Mouse (Mus musculus): ENCODE measurements around the gene Urb2. TPM values are rescaled to one million over a fixed set of nuclear protein-coding genes. Genes with fewer than 3 reads are reported as not detected.
"Not testable (repeated sequence)": the region's sequence is repeated elsewhere in the genome, so short reads cannot be mapped to it uniquely, and the experiment has no call there.

Gene Urb2
- polyA plus RNA-seq, 1 experiment from 2014 or later, result 3.7 TPM

DNA sequence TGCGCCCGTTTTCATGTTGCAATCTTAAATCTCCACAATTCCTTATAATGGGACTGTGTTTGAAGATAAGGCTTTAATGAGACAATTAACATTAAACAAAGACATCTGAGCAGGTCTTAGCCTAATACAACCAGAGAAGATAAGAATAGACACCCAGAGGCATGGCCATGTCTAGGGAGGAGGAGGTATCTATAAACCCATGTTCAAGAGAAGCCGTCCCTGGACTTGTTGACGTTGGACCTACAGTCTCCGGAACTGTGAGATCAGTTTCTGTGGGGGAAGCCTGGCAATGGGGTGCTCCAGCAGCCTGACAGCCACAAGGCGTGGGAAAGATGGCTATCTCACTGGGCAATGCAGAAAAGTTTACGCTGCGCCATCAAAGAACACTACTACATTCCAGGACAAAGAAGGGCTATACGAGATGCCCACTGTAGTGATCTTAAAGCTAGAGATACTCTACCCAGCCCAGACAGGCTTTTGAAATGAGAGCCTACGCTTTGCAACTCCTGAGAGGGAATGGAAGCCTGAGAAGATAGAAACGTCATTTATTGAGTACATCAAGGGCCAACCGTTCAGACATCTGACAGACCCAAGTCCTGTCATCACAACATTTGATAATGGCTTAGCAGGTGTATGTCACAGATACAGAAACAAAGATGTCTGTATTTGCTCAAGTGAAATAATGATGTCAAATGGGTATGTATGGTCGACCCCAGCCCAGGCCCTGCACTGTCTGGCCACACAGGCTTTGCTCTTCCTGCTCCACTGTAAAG, 30.8 kb upstream of the Urb2 start:
- no peak overlapping the region for H3K4me2 ChIP-seq
- WGBS, result 85% methylated on average over 13 of the region's 13 CpGs
- H3K4me1 ChIP-seq, result no peaks in the 10 kb centered on the region
- H3K27ac ChIP-seq, result no peak overlapping the region
- H3K4me3 ChIP-seq, result no peak overlapping the region
- no peaks in the 10 kb centered on the region for H3K9me3 ChIP-seq
- no peak overlapping the region for H3K9ac ChIP-seq
- H3K36me3 ChIP-seq, result peaks cover 21% of the 10 kb centered on the region
- H3K27me3 ChIP-seq, result no peaks in the 10 kb centered on the region
- ATAC-seq (ENCODE audit: insufficient number of reproducible peaks, insufficient read depth, low FRiP score, low TSS enrichment, low read depth), result no peak

DNA sequence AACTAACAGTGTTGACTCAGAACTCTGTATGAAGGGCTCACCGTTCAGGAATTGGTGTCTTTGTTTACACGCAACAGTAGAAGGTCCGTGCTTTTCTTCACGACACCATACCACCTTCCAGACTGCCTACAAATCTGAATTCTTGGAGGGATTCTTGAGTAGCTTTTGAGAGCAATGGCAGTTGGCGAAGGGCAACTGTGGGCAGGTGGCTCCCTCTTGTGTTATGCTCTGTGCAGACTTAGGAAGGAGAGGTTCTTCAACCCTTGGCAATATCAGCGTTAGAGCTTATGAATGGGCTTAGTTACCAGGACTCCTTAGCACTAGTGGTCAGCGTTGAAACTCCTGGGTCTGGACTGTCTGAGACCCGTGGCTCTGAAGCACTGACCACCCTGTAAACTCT, 28.7 kb upstream of the Urb2 start:
- no peak for ATAC-seq (ENCODE audit: insufficient number of reproducible peaks, insufficient read depth, low FRiP score, low TSS enrichment, low read depth)
- 85% methylated on average over 8 of the region's 8 CpGs for WGBS
- no peak overlapping the region for H3K9ac ChIP-seq
- no peaks in the 10 kb centered on the region for H3K9me3 ChIP-seq
- no peak overlapping the region for H3K27ac ChIP-seq
- H3K4me1 ChIP-seq, result no peaks in the 10 kb centered on the region
- peaks cover 34% of the 10 kb centered on the region for H3K36me3 ChIP-seq
- no peaks in the 10 kb centered on the region for H3K27me3 ChIP-seq
- no peak overlapping the region for H3K4me2 ChIP-seq
- H3K4me3 ChIP-seq, result no peak overlapping the region

DNA sequence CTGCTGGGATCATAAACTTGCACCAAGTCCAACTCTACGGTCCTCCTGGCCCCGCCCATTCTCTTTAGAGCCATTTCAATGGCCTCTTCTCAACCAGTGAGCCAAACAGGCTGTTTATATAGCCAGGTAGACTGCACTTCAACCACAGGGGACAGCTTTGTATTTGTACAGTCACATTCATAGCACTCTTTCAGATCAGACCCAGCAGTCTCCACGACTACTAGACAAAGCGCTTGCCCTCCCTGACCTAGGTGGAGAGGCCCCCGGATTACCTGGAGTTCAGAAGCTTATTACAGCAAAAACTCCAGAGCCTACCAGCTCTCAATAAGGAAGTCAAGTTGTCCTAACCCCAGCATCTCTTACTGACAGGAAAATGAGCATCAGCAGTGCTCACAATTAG, 27.7 kb upstream of the Urb2 start:
- H3K9ac ChIP-seq, result no peak overlapping the region
- no peaks in the 10 kb centered on the region for H3K9me3 ChIP-seq
- no peaks in the 10 kb centered on the region for H3K4me1 ChIP-seq
- WGBS, result 86% methylated on average over 5 of the region's 5 CpGs
- H3K27ac ChIP-seq, result peak overlapping the region; percentile 55; the same call in 1 of the 2 replicates
- H3K4me2 ChIP-seq, result no peak overlapping the region
- no peaks in the 10 kb centered on the region for H3K27me3 ChIP-seq
- H3K36me3 ChIP-seq, result peaks cover 42% of the 10 kb centered on the region
- ATAC-seq (ENCODE audit: insufficient number of reproducible peaks, insufficient read depth, low FRiP score, low TSS enrichment, low read depth), result no peak
- H3K4me3 ChIP-seq, result no peak overlapping the region

- Histone ChIP-seq H3K36me3 (peaks cover 46% of the 10 kb centered on the region), H3K4me3 (no peak overlapping the region), H3K4me1 (no peaks in the 10 kb centered on the region), H3K27ac (peak overlapping the region; percentile 60), H3K4me2 (no peak overlapping the region), H3K27me3 (no peaks in the 10 kb centered on the region), H3K9ac (no peak overlapping the region), H3K9me3 (no peaks in the 10 kb centered on the region)
- peak; percentile 48; the same call in 1 of the 2 replicates for ATAC-seq (ENCODE audit: insufficient number of reproducible peaks, insufficient read depth, low FRiP score, low TSS enrichment, low read depth)
- whole genome bisulfite sequencing, result 72% methylated on average over 3 of the region's 3 CpGs
Observed at GRCm38 (mm10) chr8:123993997-123994396, 27.3 kb upstream of the Urb2 start.

- no peak overlapping the region for H3K4me3 ChIP-seq
- ATAC-seq (ENCODE audit: insufficient number of reproducible peaks, insufficient read depth, low FRiP score, low TSS enrichment, low read depth), result no peak
- H3K9ac ChIP-seq, result no peak overlapping the region
- 67% methylated on average over 2 of the region's 2 CpGs for WGBS
- 0 out of 2 replicates have a peak, but pooled peaks cover 23% of the 10 kb centered on the region for H3K4me1 ChIP-seq
- no peaks in the 10 kb centered on the region for H3K9me3 ChIP-seq
- H3K27me3 ChIP-seq, result no peaks in the 10 kb centered on the region
- no peak overlapping the region for H3K4me2 ChIP-seq
- peaks cover 69% of the 10 kb centered on the region for H3K36me3 ChIP-seq
- peak overlapping the region; percentile 69 for H3K27ac ChIP-seq
Observed at GRCm38 (mm10) chr8:123999568-123999967, 21.7 kb upstream of the Urb2 start.

DNA sequence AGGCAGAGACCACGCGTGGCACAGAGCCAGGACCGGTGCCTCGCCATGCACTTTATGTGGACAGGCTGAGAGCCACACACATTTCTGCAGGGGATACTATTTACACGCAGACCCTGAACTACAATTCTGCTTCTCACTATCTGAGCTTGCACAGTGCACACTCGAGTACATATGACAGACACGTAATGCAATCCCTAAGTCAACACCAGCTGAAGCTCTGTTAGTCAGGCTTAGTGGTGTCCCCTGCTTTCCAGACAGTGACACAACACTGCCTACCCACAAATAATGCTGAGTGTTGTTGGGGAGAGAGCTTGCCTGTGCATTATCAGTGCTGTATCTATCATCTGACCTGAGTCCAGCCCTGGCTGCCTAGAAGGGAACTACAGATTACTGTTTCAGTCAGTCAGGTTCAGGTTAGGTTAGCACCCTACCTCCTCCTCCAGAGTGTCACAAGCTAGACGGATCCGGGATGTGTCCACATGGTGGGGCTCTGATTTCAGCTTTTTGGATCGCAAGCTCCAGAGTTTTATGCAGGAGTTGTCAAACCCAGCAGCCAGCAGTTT, 18.7 kb upstream of the Urb2 start:
- Histone ChIP-seq H3K36me3 (peaks cover 78% of the 10 kb centered on the region), H3K27ac (no peak overlapping the region), H3K9ac (no peak overlapping the region), H3K4me2 (no peak overlapping the region), H3K4me3 (no peak overlapping the region), H3K9me3 (no peaks in the 10 kb centered on the region), H3K27me3 (no peaks in the 10 kb centered on the region), H3K4me1 (0 out of 2 replicates have a peak, but pooled peaks cover 23% of the 10 kb centered on the region)
- ATAC-seq (ENCODE audit: insufficient number of reproducible peaks, insufficient read depth, low FRiP score, low TSS enrichment, low read depth), result no peak
- 82% methylated on average over 10 of the region's 10 CpGs for WGBS

GRCm38 (mm10) chr8:124007829-124008228, 13.5 kb upstream of the Urb2 start:
- no peak for ATAC-seq (ENCODE audit: insufficient number of reproducible peaks, insufficient read depth, low FRiP score, low TSS enrichment, low read depth)
- Histone ChIP-seq H3K9me3 (no peaks in the 10 kb centered on the region), H3K27me3 (no peaks in the 10 kb centered on the region), H3K36me3 (peaks cover 70% of the 10 kb centered on the region), H3K4me1 (0 out of 2 replicates have a peak, but pooled peaks cover 7% of the 10 kb centered on the region), H3K4me3 (no peak overlapping the region), H3K4me2 (no peak overlapping the region), H3K27ac (no peak overlapping the region), H3K9ac (no peak overlapping the region)
- WGBS, result 89% methylated on average over 6 of the region's 6 CpGs

- ATAC-seq (ENCODE audit: insufficient number of reproducible peaks, insufficient read depth, low FRiP score, low TSS enrichment, low read depth), result no peak
- 81% methylated on average over 3 of the region's 3 CpGs for whole genome bisulfite sequencing
- Histone ChIP-seq H3K36me3 (peaks cover 35% of the 10 kb centered on the region), H3K9ac (no peak overlapping the region), H3K9me3 (no peaks in the 10 kb centered on the region), H3K27me3 (no peaks in the 10 kb centered on the region), H3K4me3 (no peak overlapping the region), H3K27ac (no peak overlapping the region), H3K4me1 (peaks cover 7% of the 10 kb centered on the region; the same call in 1 of the 2 replicates), H3K4me2 (no peak overlapping the region)
Observed at GRCm38 (mm10) chr8:124011580-124011979, 9.7 kb upstream of the Urb2 start.

GRCm38 (mm10) chr8:124011989-124012586, 9.2 kb upstream of the Urb2 start:
- no peak for ATAC-seq (ENCODE audit: insufficient number of reproducible peaks, insufficient read depth, low FRiP score, low TSS enrichment, low read depth)
- Histone ChIP-seq H3K4me1 (peaks cover 7% of the 10 kb centered on the region; the same call in 1 of the 2 replicates), H3K27me3 (no peaks in the 10 kb centered on the region), H3K4me2 (no peak overlapping the region), H3K4me3 (no peak overlapping the region), H3K9ac (no peak overlapping the region), H3K27ac (no peak overlapping the region), H3K36me3 (peaks cover 30% of the 10 kb centered on the region), H3K9me3 (no peaks in the 10 kb centered on the region)
- WGBS, result 93% methylated on average over 3 of the region's 3 CpGs

GRCm38 (mm10) chr8:124014299-124014698, 7.0 kb upstream of the Urb2 start:
- H3K9ac ChIP-seq, result not testable (repeated sequence)
- WGBS, result 91% methylated on average over 7 of the region's 7 CpGs
- H3K4me1 ChIP-seq, result peaks cover 17% of the 10 kb centered on the region

DNA sequence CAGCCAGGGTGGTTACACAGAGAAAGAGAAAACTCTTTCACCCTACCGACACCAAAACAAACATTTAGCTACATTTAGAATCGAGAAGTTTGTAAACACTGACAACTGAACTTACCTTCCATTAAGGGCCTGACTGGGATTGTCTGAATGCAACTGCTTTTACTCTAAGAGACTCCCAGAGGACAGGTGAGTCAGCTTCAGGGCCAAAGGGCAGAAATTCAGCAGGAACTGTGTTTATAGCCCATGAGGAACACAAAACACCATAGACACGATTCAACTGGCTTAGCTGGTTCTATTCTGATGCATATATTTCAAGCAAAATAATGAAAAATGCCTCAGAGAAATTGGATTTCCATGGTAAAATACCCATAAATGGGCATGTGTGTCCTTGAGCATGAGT, 6.6 kb upstream of the Urb2 start:
- no peak overlapping the region for H3K9ac ChIP-seq
- H3K27me3 ChIP-seq, result no peaks in the 10 kb centered on the region
- no peak overlapping the region for H3K27ac ChIP-seq
- H3K36me3 ChIP-seq, result peaks cover 5% of the 10 kb centered on the region
- H3K4me2 ChIP-seq, result no peak overlapping the region
- H3K4me1 ChIP-seq, result peaks cover 21% of the 10 kb centered on the region
- no peak for ATAC-seq (ENCODE audit: insufficient number of reproducible peaks, insufficient read depth, low FRiP score, low TSS enrichment, low read depth)
- WGBS, result 78% methylated on average over 3 of the region's 3 CpGs
- H3K9me3 ChIP-seq, result no peaks in the 10 kb centered on the region
- no peak overlapping the region for H3K4me3 ChIP-seq

More at GRCm38 (mm10) chr8:124014299-124014698, 7.0 kb upstream of the Urb2 start:
- H3K27ac ChIP-seq; H3K36me3 ChIP-seq; H3K27me3 ChIP-seq; H3K4me2 ChIP-seq; H3K4me3 ChIP-seq; H3K9me3 ChIP-seq; ATAC-seq (ENCODE audit: insufficient number of reproducible peaks, insufficient read depth, low FRiP score, low TSS enrichment, low read depth): not testable (repeated sequence)

- Histone ChIP-seq H3K4me2 (peak overlapping the region; percentile 75), H3K27me3 (no peaks in the 10 kb centered on the region), H3K9ac (peak overlapping the region; percentile 87), H3K27ac (peak overlapping the region; percentile 48; the same call in 1 of the 2 replicates), H3K4me1 (peaks cover 42% of the 10 kb centered on the region), H3K36me3 (peaks cover 7% of the 10 kb centered on the region), H3K4me3 (peak overlapping the region; percentile 88), H3K9me3 (no peaks in the 10 kb centered on the region)
- ATAC-seq (ENCODE audit: insufficient number of reproducible peaks, insufficient read depth, low FRiP score, low TSS enrichment, low read depth), result no peak
- 29% methylated on average over 13 of the region's 13 CpGs for WGBS
Observed at GRCm38 (mm10) chr8:124019782-124020181, 1.5 kb upstream of the Urb2 start.
